Mouse (Mus musculus) forebrain, embryonic 15.5 days (tissue): ENCODE data around the gene Sclt1. TPM values are rescaled to one million over a fixed set of nuclear protein-coding genes. Genes with fewer than 3 reads are reported as not detected.

Experiments
- ATAC-seq: fragments of 200-750 bp; cut with Nextera tagmentation; replicated peaks from 2 replicates; pipeline ENCODE4 v1.8.0; 2017; ENCODE audit warnings: mild to moderate bottlenecking, moderate TSS enrichment, moderate library complexity
- H3K27ac ChIP-seq: fragments of 300-500 bp; sonication (generic); replicated peaks from 2 replicates; pipeline ENCODE4 v1.5.1; 2015; ENCODE audit warnings: mild to moderate bottlenecking, inconsistent platforms
- H3K27me3 ChIP-seq: fragments of 300-500 bp; sonication (generic); 2 replicates; pipeline ENCODE4 v1.6.1; 2015; ENCODE audit warnings: inconsistent platforms
- H3K36me3 ChIP-seq: fragments of 300-500 bp; sonication (generic); 2 replicates; pipeline ENCODE4 v1.6.1; 2015; ENCODE audit warnings: mild to moderate bottlenecking, inconsistent platforms
- H3K4me1 ChIP-seq: fragments of 300-500 bp; sonication (generic); 2 replicates; pipeline ENCODE4 v1.6.1; 2015; ENCODE audit warnings: inconsistent platforms
- H3K4me2 ChIP-seq: fragments of 300-500 bp; sonication (generic); replicated peaks from 2 replicates; pipeline ENCODE4 v1.6.1; 2015; ENCODE audit warnings: mild to moderate bottlenecking, inconsistent platforms
- H3K4me3 ChIP-seq: fragments of 300-500 bp; sonication (generic); 2 replicates; pipeline ENCODE4 v1.5.1; 2015; ENCODE audit warnings: mild to moderate bottlenecking, inconsistent platforms
- H3K9ac ChIP-seq: fragments of 300-500 bp; sonication (generic); replicated peaks from 2 replicates; pipeline ENCODE4 v1.6.1; 2015; ENCODE audit warnings: mild to moderate bottlenecking, inconsistent platforms
- H3K9me3 ChIP-seq: fragments of 300-500 bp; sonication (generic); 2 replicates; pipeline ENCODE4 v1.6.1; 2016; ENCODE audit warnings: inconsistent platforms
- WGBS: fragments of 180-500 bp; shearing (Covaris S2); methylation state at CpG from one replicate; pipeline ENCODE4 v1.1.7; 2015; ENCODE audit warnings: mixed read lengths; 5-methylcytosine and 5-hydroxymethylcytosine counted together
- polyA plus RNA-seq: library from polyadenylated mRNA; unstranded; fragments of >200 nt; fragmentation: Nextera tagmentation; extraction: Ambion mirVana; gene quantifications from 2 replicates; pipeline ENCODE4 v1.2.1, GENCODE M21; 2015

Gene Sclt1
- polyA plus RNA-seq, 1 experiment from 2014 or later: 22.2 TPM

- 85% methylated on average over 7 of the region's 7 CpGs for WGBS
- Histone ChIP-seq H3K36me3 (no peaks in the 10 kb centered on the region), H3K4me1 (peaks cover 53% of the 10 kb centered on the region), H3K4me3 (no peak overlapping the region), H3K27me3 (no peaks in the 10 kb centered on the region), H3K4me2 (no peak overlapping the region), H3K27ac (no peak overlapping the region), H3K9ac (no peak overlapping the region), H3K9me3 (no peaks in the 10 kb centered on the region)
- no peak for ATAC-seq
Observed at GRCm38 (mm10) chr3:41582256-41582655, 160.1 kb downstream of the Sclt1 start.

GRCm38 (mm10) chr3:41581436-41581835 is 160.9 kb downstream of the Sclt1 start:
- no peak overlapping the region for H3K9ac ChIP-seq
- no peaks in the 10 kb centered on the region for H3K36me3 ChIP-seq
- no peak overlapping the region for H3K4me2 ChIP-seq
- no peaks in the 10 kb centered on the region for H3K27me3 ChIP-seq
- peak overlapping the region; percentile 31 for H3K27ac ChIP-seq
- WGBS: 54% methylated on average over 8 of the region's 8 CpGs
- no peak overlapping the region for H3K4me3 ChIP-seq
- H3K4me1 ChIP-seq: peaks cover 48% of the 10 kb centered on the region
- H3K9me3 ChIP-seq: no peaks in the 10 kb centered on the region
- no peak for ATAC-seq

GRCm38 (mm10) chr3:41580401-41581323 is 161.7 kb downstream of the Sclt1 start:
- 22% methylated on average over 14 of the region's 14 CpGs for WGBS
- Histone ChIP-seq H3K36me3 (no peaks in the 10 kb centered on the region), H3K27ac (peak overlapping the region; percentile 31), H3K4me3 (no peak overlapping the region), H3K9ac (no peak overlapping the region), H3K4me1 (peaks cover 44% of the 10 kb centered on the region), H3K27me3 (no peaks in the 10 kb centered on the region), H3K9me3 (no peaks in the 10 kb centered on the region), H3K4me2 (no peak overlapping the region)
- ATAC-seq: peak; percentile 56

- 14% methylated on average over 4 of the region's 4 CpGs for WGBS
- H3K9me3 ChIP-seq: no peaks in the 10 kb centered on the region
- H3K27ac ChIP-seq: no peak overlapping the region
- no peaks in the 10 kb centered on the region for H3K27me3 ChIP-seq
- no peak overlapping the region for H3K9ac ChIP-seq
- H3K4me3 ChIP-seq: no peak overlapping the region
- no peak overlapping the region for H3K4me2 ChIP-seq
- H3K36me3 ChIP-seq: no peaks in the 10 kb centered on the region
- peaks cover 46% of the 10 kb centered on the region for H3K4me1 ChIP-seq
- no peak for ATAC-seq
Observed at GRCm38 (mm10) chr3:41579873-41580272, 162.4 kb downstream of the Sclt1 start.

- H3K9ac ChIP-seq: no peak overlapping the region
- ATAC-seq: no peak
- 80% methylated on average over 2 of the region's 2 CpGs for WGBS
- no peak overlapping the region for H3K4me3 ChIP-seq
- H3K36me3 ChIP-seq: no peaks in the 10 kb centered on the region
- no peaks in the 10 kb centered on the region for H3K27me3 ChIP-seq
- H3K27ac ChIP-seq: no peak overlapping the region
- no peaks in the 10 kb centered on the region for H3K9me3 ChIP-seq
- H3K4me1 ChIP-seq: peaks cover 42% of the 10 kb centered on the region
- no peak overlapping the region for H3K4me2 ChIP-seq
Observed at GRCm38 (mm10) chr3:41577240-41577639, 165.1 kb downstream of the Sclt1 start.

Other genes starting within 250 kb of the Sclt1 start
- gene Jade1, start 186.8 kb downstream of the Sclt1 start, polyA plus RNA-seq: 21.5 and 22.2 TPM in 2 replicates
- 9.6 and 10.3 TPM in 2 replicates for gene D3Ertd751e, start 97 bp upstream of the Sclt1 start, polyA plus RNA-seq